Mouse (Mus musculus): Measurements from ENCODE around the gene Pax1.

- TF ChIP-seq POLR2A (IDR thresholded peaks at IDR 0.05; ENCODE audit: borderline replicate concordance, control insufficient read depth, low read depth, low read length): no peak
- TF ChIP-seq CTCF (IDR thresholded peaks at IDR 0.05; ENCODE audit: control insufficient read depth, insufficient read depth, low read length): no peak
Measured at GRCm38 (mm10) chr2:147339796-147340195, 21.9 kb upstream of the Pax1 start.
